Mouse (Mus musculus) liver, embryonic 15.5 days (tissue): Measurements from ENCODE around the gene Drg1. TPM values are rescaled to one million over a fixed set of nuclear protein-coding genes. Genes with fewer than 3 reads are reported as not detected.
A peak's percentile ranks its signal among the peaks of the same experiment; 100 is the strongest.

Source experiments
- ATAC-seq: fragments of 200-750 bp; cut with Nextera tagmentation; 2 replicates; pipeline ENCODE4 v1.8.0; 2017; ENCODE audit warnings: moderate number of reproducible peaks, mild to moderate bottlenecking, moderate library complexity; ENCODE audit not compliant: insufficient read depth
- H3K27ac ChIP-seq: fragments of 300-500 bp; sonication (generic); replicated peaks from 2 replicates; pipeline ENCODE4 v1.5.1; 2015; ENCODE audit warnings: mild to moderate bottlenecking, inconsistent platforms
- H3K27me3 ChIP-seq: fragments of 300-500 bp; sonication (generic); 2 replicates; pipeline ENCODE4 v1.6.1; 2015; ENCODE audit warnings: mild to moderate bottlenecking, inconsistent platforms
- H3K36me3 ChIP-seq: fragments of 300-500 bp; sonication (generic); replicated peaks from 2 replicates; pipeline ENCODE4 v1.6.1; 2015; ENCODE audit warnings: moderate library complexity, mild to moderate bottlenecking, inconsistent platforms
- H3K4me1 ChIP-seq: fragments of 300-500 bp; sonication (generic); replicated peaks from 2 replicates; pipeline ENCODE4 v1.6.1; 2015; ENCODE audit warnings: inconsistent platforms
- H3K4me2 ChIP-seq: fragments of 300-500 bp; sonication (generic); 2 replicates; pipeline ENCODE4 v1.6.1; 2015; ENCODE audit warnings: moderate library complexity, mild to moderate bottlenecking, inconsistent platforms
- H3K4me3 ChIP-seq: fragments of 300-500 bp; sonication (generic); replicated peaks from 2 replicates; pipeline ENCODE4 v1.5.1; 2015; ENCODE audit warnings: mild to moderate bottlenecking, inconsistent platforms
- H3K9ac ChIP-seq: fragments of 300-500 bp; sonication (generic); 2 replicates; pipeline ENCODE4 v1.6.1; 2015; ENCODE audit warnings: moderate library complexity, mild to moderate bottlenecking, inconsistent platforms
- H3K9me3 ChIP-seq: fragments of 300-500 bp; sonication (generic); replicated peaks from 2 replicates; pipeline ENCODE4 v1.6.1; 2016; ENCODE audit warnings: inconsistent platforms
- WGBS: fragments of 180-500 bp; shearing (Covaris S2); methylation state at CpG from one replicate; pipeline ENCODE4 v1.1.7; 2015; ENCODE audit warnings: mixed read lengths; ENCODE audit not compliant: insufficient replicate concordance; 5-methylcytosine and 5-hydroxymethylcytosine counted together
- polyA plus RNA-seq: library from polyadenylated mRNA; unstranded; fragments of >200 nt; fragmentation: Nextera tagmentation; extraction: Ambion mirVana; gene quantifications from 2 replicates; pipeline ENCODE4 v1.2.1, GENCODE M21; 2015

Drg1 gene
- polyA plus RNA-seq, 1 experiment from 2014 or later = 108 TPM

GRCm38 (mm10) chr11:3298813-3299185 is 32.6 kb upstream of the Drg1 start:
- Histone ChIP-seq H3K4me2 (no peak overlapping the region), H3K36me3 (peaks cover 93% of the 10 kb centered on the region), H3K9ac (no peak overlapping the region), H3K4me3 (no peak overlapping the region), H3K27ac (0 out of 2 replicates have a peak overlapping the region, but pooled peaks have one; percentile 10), H3K9me3 (no peaks in the 10 kb centered on the region), H3K4me1 (peaks cover 25% of the 10 kb centered on the region), H3K27me3 (no peaks in the 10 kb centered on the region)
- ATAC-seq = no peak
- 83% methylated on average over 14 of the region's 14 CpGs for WGBS

- no peak overlapping the region for H3K27ac ChIP-seq
- H3K4me3 ChIP-seq = no peak overlapping the region
- peaks cover 94% of the 10 kb centered on the region for H3K36me3 ChIP-seq
- no peaks in the 10 kb centered on the region for H3K27me3 ChIP-seq
- WGBS = 55% methylated on average over 10 of the region's 10 CpGs
- peaks cover 32% of the 10 kb centered on the region for H3K4me1 ChIP-seq
- H3K4me2 ChIP-seq = no peak overlapping the region
- H3K9ac ChIP-seq = no peak overlapping the region
- H3K9me3 ChIP-seq = no peaks in the 10 kb centered on the region
- ATAC-seq = no peak
Observed at GRCm38 (mm10) chr11:3297871-3298812, 31.9 kb upstream of the Drg1 start.

- Histone ChIP-seq H3K4me2 (no peak overlapping the region), H3K4me1 (peaks cover 53% of the 10 kb centered on the region), H3K36me3 (peaks cover 74% of the 10 kb centered on the region), H3K4me3 (no peak overlapping the region), H3K9me3 (no peaks in the 10 kb centered on the region), H3K9ac (no peak overlapping the region), H3K27ac (no peak overlapping the region), H3K27me3 (no peaks in the 10 kb centered on the region)
- ATAC-seq = no peak
- WGBS = 62% methylated on average over 5 of the region's 5 CpGs
Observed at GRCm38 (mm10) chr11:3296056-3296455, 29.8 kb upstream of the Drg1 start.

- WGBS = 75% methylated on average over 2 of the region's 2 CpGs
Observed at GRCm38 (mm10) chr11:3294641-3295040, 28.4 kb upstream of the Drg1 start.

GRCm38 (mm10) chr11:3293361-3293760 is 27.1 kb upstream of the Drg1 start:
- peaks cover 76% of the 10 kb centered on the region for H3K4me1 ChIP-seq

More at GRCm38 (mm10) chr11:3294641-3295040, 28.4 kb upstream of the Drg1 start:
- Histone ChIP-seq H3K4me2 (0 out of 2 replicates have a peak overlapping the region, but pooled peaks have one; percentile 100), H3K4me1 (peaks cover 64% of the 10 kb centered on the region), H3K27me3 (no peaks in the 10 kb centered on the region), H3K27ac (no peak overlapping the region), H3K4me3 (no peak overlapping the region), H3K9me3 (no peaks in the 10 kb centered on the region), H3K9ac (no peak overlapping the region), H3K36me3 (peaks cover 61% of the 10 kb centered on the region)
- no peak for ATAC-seq

GRCm38 (mm10) chr11:3292711-3293249 is 26.6 kb upstream of the Drg1 start:
- peaks cover 43% of the 10 kb centered on the region for H3K36me3 ChIP-seq

More at GRCm38 (mm10) chr11:3293361-3293760, 27.1 kb upstream of the Drg1 start:
- H3K27me3 ChIP-seq = peaks cover 9% of the 10 kb centered on the region
- peak overlapping the region; percentile 100 for H3K4me2 ChIP-seq
- peaks cover 48% of the 10 kb centered on the region for H3K36me3 ChIP-seq
- H3K4me3 ChIP-seq = peak overlapping the region; percentile 94
- H3K9ac ChIP-seq = peak overlapping the region; percentile 81
- no peak for ATAC-seq
- H3K9me3 ChIP-seq = no peaks in the 10 kb centered on the region
- WGBS = 43% methylated on average over 4 of the region's 4 CpGs
- peak overlapping the region; percentile 93 for H3K27ac ChIP-seq

GRCm38 (mm10) chr11:3292062-3292421 is 25.8 kb upstream of the Drg1 start:
- Histone ChIP-seq H3K36me3 (peaks cover 35% of the 10 kb centered on the region), H3K27me3 (peaks cover 21% of the 10 kb centered on the region), H3K4me3 (peak overlapping the region; percentile 94), H3K27ac (peak overlapping the region; percentile 93), H3K4me1 (peaks cover 84% of the 10 kb centered on the region), H3K4me2 (peak overlapping the region; percentile 100), H3K9ac (peak overlapping the region; percentile 81), H3K9me3 (no peaks in the 10 kb centered on the region)
- peak; percentile 30 for ATAC-seq
- WGBS = 0% methylated on average over 8 of the region's 8 CpGs

More at GRCm38 (mm10) chr11:3292711-3293249, 26.6 kb upstream of the Drg1 start:
- Histone ChIP-seq H3K4me2 (peak overlapping the region; percentile 100), H3K9ac (peak overlapping the region; percentile 81), H3K27me3 (peaks cover 14% of the 10 kb centered on the region), H3K27ac (peak overlapping the region; percentile 93), H3K4me1 (peaks cover 82% of the 10 kb centered on the region), H3K4me3 (peak overlapping the region; percentile 94), H3K9me3 (no peaks in the 10 kb centered on the region)
- ATAC-seq = no peak
- 2% methylated on average over 8 of the region's 8 CpGs for WGBS

- peak overlapping the region; percentile 93 for H3K27ac ChIP-seq
Observed at GRCm38 (mm10) chr11:3291311-3292061, 25.3 kb upstream of the Drg1 start.

GRCm38 (mm10) chr11:3290640-3291310 is 24.6 kb upstream of the Drg1 start:
- no peaks in the 10 kb centered on the region for H3K9me3 ChIP-seq
- H3K9ac ChIP-seq = peak overlapping the region; percentile 81
- peaks cover 23% of the 10 kb centered on the region for H3K36me3 ChIP-seq
- under 1% methylated on average over 50 of the region's 50 CpGs for WGBS
- H3K4me1 ChIP-seq = peaks cover 81% of the 10 kb centered on the region
- peak overlapping the region; percentile 100 for H3K4me2 ChIP-seq
- H3K27me3 ChIP-seq = peaks cover 21% of the 10 kb centered on the region
- peak overlapping the region; percentile 93 for H3K27ac ChIP-seq
- peak; percentile 9 for ATAC-seq
- peak overlapping the region; percentile 94 for H3K4me3 ChIP-seq

More at GRCm38 (mm10) chr11:3291311-3292061, 25.3 kb upstream of the Drg1 start:
- ATAC-seq = no peak
- H3K4me1 ChIP-seq = peaks cover 84% of the 10 kb centered on the region
- peaks cover 30% of the 10 kb centered on the region for H3K36me3 ChIP-seq
- H3K9me3 ChIP-seq = no peaks in the 10 kb centered on the region
- peak overlapping the region; percentile 94 for H3K4me3 ChIP-seq
- under 1% methylated on average over 26 of the region's 26 CpGs for whole genome bisulfite sequencing
- H3K27me3 ChIP-seq = peaks cover 21% of the 10 kb centered on the region
- H3K9ac ChIP-seq = peak overlapping the region; percentile 81
- H3K4me2 ChIP-seq = peak overlapping the region; percentile 100

- peaks cover 21% of the 10 kb centered on the region for H3K27me3 ChIP-seq
- H3K9me3 ChIP-seq = no peaks in the 10 kb centered on the region
- H3K4me2 ChIP-seq = peak overlapping the region; percentile 100
- H3K9ac ChIP-seq = peak overlapping the region; percentile 81
- peaks cover 18% of the 10 kb centered on the region for H3K36me3 ChIP-seq
- peak overlapping the region; percentile 93 for H3K27ac ChIP-seq
- peak; percentile 55 for ATAC-seq
- peaks cover 74% of the 10 kb centered on the region for H3K4me1 ChIP-seq
- WGBS = under 1% methylated on average over 81 of the region's 92 CpGs
- H3K4me3 ChIP-seq = peak overlapping the region; percentile 94
Observed at GRCm38 (mm10) chr11:3289803-3290639, 23.8 kb upstream of the Drg1 start.
